Mouse (Mus musculus) heart, adult 2 months (tissue): ENCODE measurements around the gene Ano9.

Experiments used
- CTCF ChIP-seq: fragments of 200-600 bp; IDR thresholded peaks from 2 replicates; pipeline ENCODE4 v1.8.1; 2022; ENCODE audit warnings: antibody characterized with exemption, mild to moderate bottlenecking, moderate library complexity
- POLR2A ChIP-seq: fragments of 200-500 bp; IDR thresholded peaks from 2 replicates; pipeline ENCODE4 v1.6.1; 2011; ENCODE audit warnings: mild to moderate bottlenecking, low read depth, low read length, control low read depth; ENCODE audit not compliant: insufficient read depth

DNA sequence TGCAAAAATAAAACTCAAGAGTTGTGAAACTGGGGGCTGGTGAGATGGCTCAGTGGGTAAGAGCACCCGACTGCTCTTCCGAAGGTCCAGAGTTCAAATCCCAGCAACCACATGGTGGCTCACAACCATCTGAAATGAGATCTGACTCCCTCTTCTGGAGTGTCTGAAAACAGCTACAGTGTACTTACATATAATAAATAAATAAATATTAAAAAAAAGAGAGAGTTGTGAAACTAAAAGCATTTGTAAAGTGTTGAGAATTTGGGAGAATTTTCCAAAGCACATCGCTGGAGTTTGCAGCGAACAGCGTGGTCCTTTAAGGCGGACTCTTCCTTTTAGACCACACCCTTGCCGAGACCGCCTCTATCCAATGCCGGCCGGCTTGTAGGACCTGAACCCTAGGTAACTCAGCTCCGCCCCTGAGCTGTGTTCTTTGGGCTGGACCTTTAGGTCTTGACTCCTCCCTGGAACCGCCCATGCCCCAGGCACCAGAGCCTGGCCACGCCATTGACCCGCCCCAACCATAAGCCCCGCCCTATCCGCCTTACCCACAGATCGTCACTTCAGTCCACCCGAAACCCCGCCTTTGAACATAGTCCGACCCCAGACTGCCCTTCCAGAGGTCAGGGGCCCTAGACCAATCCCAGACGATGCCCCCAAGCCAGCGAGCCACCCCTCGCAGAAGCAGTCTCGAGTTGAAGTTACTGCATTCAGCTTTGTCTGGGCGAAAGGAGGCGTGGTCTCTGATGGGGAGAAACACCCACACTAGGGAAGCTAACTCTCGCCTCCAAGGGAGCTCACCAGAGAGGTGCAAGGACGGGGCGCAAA is 5.3 kb upstream of the Ano9 start:
- TF ChIP-seq POLR2A: peak; percentile 86
- peak; percentile 45 for TF ChIP-seq CTCF
